Mouse (Mus musculus) mouse embryonic stem cell (cell line): Measurements from ENCODE around the gene Krt84.

ENCODE experiments used
- in situ Hi-C, 2 experiments: fragments of 300-500 bp; cut with MboI; formaldehyde crosslinking; loops; 1 replicate in 1 of 2; 3 replicates in 1 of 2; pipeline ENCODE4 v1.14.3; 2019 to 2020; ENCODE audit warnings: low sequenced_read_pairs in 2 of 2, low pct_unique_long_range_greater_than_20kb in 1 of 2, mixed read lengths in 1 of 2; ENCODE audit not compliant: unreplicated experiment in 1 of 2

The Krt84 gene

DNA sequence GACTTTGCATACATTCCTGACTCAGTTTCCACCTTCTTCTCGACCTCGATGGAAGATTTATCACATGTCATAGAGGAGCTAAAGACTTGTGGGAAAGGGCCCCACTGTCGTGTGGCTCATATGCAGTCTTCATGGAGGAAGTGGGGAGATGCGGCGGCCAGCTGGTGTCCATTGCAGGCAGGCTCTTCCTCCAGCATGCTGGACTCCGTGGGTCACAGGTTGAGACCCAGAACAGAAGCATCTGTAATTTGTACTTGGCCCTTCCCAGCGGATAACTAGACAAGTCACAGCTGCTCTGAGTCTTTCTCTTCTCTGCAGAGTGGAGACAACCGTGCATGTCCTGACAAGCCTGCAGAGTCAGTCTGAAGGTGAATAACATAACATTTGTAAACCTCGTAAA is 24.4 kb downstream of the Krt84 start:
- in situ Hi-C loops = no loop called here

DNA sequence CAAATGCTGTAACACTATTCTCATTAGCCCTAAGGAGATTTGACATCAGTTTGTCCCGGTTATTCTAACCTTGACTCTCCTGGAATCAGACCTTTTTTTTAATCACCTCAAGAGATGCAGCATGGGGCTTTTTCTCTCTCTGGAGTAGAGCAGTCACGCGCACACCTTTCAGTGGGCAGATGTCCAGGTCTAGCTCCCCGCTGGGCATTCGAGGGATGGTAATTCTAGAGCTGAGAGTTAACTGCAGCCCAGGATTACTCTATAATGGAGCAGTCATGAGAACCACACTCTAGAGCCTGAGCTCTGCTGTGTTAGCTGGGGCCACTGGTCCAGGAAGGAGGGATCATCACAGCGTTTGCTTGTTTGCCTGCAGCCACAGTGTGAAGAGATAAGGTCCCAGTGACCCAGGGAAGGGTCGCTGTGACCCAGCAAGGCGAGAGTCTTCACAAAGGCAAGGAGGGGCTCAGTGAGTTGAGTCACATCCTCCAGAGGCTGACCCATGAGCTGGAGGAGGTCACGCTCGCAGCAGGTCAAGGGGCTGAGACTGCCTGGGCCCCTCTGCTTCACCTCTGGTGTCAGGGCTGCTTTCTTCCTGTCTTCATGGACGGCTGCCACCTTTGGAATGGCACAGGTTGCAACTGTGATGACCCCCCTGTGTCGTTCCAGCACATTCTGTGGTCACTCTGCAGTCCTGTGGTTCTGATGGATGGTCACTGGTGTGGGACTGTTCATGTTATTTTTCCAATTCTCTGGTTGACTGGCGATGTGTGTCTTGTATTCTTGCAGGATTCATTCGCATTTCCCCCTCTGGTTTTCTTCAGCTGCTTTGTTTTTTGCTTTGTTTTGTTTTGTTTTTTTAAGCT is 25.5 kb downstream of the Krt84 start:
- in situ Hi-C loops = no loop called here

- in situ Hi-C loops = no loop called here
Measured at GRCm38 (mm10) chr15:101497181-101497580, 35.4 kb downstream of the Krt84 start.

DNA sequence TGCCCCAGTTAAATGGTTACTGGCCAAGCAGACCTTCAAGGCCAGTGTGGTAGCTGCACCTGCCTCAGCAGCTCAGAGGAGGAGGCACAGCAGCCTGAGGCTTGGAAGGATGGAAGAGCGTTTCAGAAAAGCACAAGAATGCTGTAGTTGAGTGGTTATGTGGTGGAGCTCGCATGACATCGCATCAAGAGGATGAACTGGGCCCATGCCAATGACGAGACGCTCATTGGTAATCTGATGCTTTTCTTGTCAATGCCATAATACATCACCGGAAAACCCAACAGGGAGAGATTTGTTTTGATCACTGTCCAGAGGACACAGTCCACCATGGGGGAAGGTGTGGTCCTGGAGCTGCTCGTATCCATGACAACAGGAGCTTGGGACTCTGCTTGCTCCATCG is 37.4 kb downstream of the Krt84 start:
- in situ Hi-C loops = no loop called here

DNA sequence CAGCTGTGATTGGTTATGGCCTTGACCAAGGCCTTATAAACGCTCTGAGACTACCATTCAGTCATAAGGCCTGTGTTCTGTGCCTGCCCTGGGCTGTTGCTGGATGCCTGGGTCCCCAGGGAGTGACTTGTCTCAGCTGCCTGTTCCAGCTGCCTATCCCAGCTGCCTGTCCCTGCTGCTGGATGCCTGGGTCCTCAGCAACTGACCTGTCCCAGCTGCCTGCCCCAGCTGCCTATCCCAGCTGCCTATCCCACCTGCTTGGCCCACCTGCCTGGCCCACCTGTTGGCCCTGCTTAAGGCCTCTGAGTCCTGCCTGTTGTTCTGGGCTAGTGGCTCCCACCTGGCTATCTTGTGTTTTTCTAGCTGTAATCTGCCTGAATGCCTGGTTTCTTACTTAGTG is 38.4 kb downstream of the Krt84 start:
- in situ Hi-C loops = no loop called here

- in situ Hi-C loops = no loop called here
Measured at GRCm38 (mm10) chr15:101493713-101494112, 38.9 kb downstream of the Krt84 start.

DNA sequence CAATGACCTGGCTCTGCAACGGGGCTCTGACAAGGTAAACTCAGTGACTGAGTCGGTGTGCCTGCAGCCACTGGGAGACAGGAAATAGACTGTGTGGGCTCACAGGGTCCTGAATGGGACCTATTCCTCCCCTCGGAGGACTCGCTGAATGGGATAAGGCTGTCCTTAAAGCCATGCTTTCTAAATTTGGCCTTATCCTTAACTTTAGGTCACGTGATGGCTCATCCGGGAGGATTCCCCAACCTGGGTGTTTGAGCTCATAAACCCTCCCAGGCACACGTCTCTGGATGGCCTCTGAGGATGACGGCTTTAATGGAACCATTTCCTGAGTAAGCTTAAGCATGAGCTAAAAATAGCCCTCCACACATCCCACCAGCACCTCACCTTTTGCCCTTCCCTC is 39.9 kb downstream of the Krt84 start:
- in situ Hi-C loops = no loop called here

GRCm38 (mm10) chr15:101491431-101491830 is 41.2 kb downstream of the Krt84 start, which contains the start of gene Krt83:
TSS of gene Krt83 (minus strand) at chr15:101491512.
- in situ Hi-C loops = no loop called here

- in situ Hi-C loops = no loop called here
Measured at GRCm38 (mm10) chr15:101485911-101486635, 46.5 kb downstream of the Krt84 start.

GRCm38 (mm10) chr15:101484939-101485338 is 47.7 kb downstream of the Krt84 start:
- in situ Hi-C loops = no loop called here

- in situ Hi-C loops = no loop called here
Measured at GRCm38 (mm10) chr15:101483646-101484045, 49.0 kb downstream of the Krt84 start.

DNA sequence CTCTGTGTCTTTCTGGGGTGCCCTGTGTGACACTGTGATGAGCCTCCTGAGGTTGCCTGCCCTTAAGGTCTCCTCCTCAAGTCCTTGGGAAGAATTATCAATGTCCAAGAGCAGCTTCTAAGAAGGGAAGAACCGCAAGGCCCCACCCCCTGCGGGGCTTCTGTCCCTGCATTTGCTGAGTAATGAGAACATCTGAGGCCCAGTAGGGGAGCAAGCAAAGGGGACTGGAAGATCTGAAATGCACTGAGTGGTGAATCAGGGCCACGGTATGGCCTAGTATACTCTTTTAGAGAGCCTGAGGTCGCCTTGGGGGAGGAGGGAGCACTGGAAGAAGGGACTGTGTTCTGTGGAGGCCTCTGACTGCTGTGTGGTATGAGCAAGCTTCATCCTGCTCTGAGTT is 50.6 kb downstream of the Krt84 start:
- in situ Hi-C loops = no loop called here

- in situ Hi-C loops = no loop called here
Measured at GRCm38 (mm10) chr15:101479666-101480060, 53.0 kb downstream of the Krt84 start.

DNA sequence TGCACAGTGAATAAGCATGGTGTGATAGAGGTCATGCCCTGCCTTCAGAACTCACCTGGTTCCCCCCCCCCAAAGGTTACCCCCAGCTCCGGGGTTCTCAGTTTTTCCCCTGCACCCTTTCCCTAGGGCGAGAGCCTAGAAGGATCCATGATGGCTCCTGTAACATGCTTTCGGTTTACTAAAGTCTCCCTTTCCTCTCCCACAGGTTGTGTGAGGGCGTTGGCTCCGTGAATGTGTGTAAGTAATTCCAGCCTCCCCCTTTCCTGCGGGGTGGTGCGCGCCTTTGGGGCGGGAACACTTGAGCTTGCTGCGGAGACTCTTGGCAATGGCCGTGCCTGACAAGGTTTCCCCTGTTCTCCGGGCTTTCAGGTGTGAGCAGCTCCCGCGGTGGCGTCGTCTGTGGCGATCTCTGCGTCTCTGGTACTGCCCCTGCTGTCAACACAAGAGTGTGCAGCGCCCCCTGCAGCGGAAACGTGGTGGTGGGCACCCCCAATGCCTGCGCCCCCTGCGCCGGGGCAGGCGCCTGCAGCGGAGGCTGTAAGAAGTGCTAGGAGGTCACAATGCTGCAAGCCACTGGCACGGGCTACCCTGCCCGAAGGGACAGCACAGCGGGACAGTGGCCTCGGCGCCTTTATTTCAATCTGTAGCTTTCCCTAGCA is 53.5 kb downstream of the Krt84 start:
- in situ Hi-C loops = no loop called here
